Mouse (Mus musculus): ENCODE data around the gene Cib3.

DNA sequence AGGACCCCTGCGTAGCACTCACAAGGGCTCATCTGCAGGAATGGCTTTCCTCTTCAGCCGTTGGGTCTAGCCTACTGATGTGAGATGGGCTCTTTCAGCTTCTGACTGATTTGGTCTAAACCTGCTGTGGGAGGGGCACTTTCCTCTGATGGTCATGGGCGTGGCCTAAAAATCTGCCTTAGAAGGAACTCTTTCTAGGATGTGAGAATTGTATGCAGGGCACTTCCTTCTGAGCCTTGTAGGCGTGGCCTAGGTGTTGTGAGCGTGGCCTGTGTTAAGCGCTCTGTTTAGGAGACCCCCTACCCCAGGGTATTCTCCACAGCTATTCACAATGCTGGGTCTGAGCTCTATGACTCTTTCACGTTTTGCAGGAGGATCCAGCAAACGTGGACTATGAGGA, 14.6 kb downstream of the Cib3 start:
- no peak for TF ChIP-seq POLR2AphosphoS5 (IDR thresholded peaks at IDR 0.05; ENCODE audit: borderline replicate concordance, low read depth, low read length)
- no peak for TF ChIP-seq RAD21 (IDR thresholded peaks at IDR 0.05; ENCODE audit: low read depth, low read length)
- TF ChIP-seq MAFK (IDR thresholded peaks at IDR 0.05; ENCODE audit: borderline replicate concordance, low read depth, low read length) = no peak
- no peak for TF ChIP-seq CTCF (IDR thresholded peaks at IDR 0.05 in 2 of 3, conservative IDR thresholded peaks at IDR 0.05 in 1 of 3; ENCODE audit: control insufficient read depth in 1 of 3, insufficient read depth in 1 of 3, low read depth in 2 of 3, low read length in 3 of 3, poor library complexity in 1 of 3, severe bottlenecking in 1 of 3)
- TF ChIP-seq GATA1 (IDR thresholded peaks at IDR 0.05; ENCODE audit: low read depth, low read length) = no peak
- no peak for TF ChIP-seq POLR2A (IDR thresholded peaks at IDR 0.05; ENCODE audit: control insufficient read depth in 1 of 2, insufficient read depth in 1 of 2, low read depth in 1 of 2, low read length in 2 of 2, poor library complexity in 1 of 2)
- no peak for TF ChIP-seq SIN3A (IDR thresholded peaks at IDR 0.05; ENCODE audit: low read length)
- TF ChIP-seq CHD1 (IDR thresholded peaks at IDR 0.05; ENCODE audit: low read depth, low read length) = no peak
- no peak for TF ChIP-seq MAX (IDR thresholded peaks at IDR 0.05; ENCODE audit: low read length)
- TF ChIP-seq TBP (IDR thresholded peaks at IDR 0.05; ENCODE audit: low read depth, low read length) = no peak
- TF ChIP-seq USF1 (IDR thresholded peaks at IDR 0.05; ENCODE audit: low read depth, low read length) = no peak
- TF ChIP-seq TAL1 (IDR thresholded peaks at IDR 0.05; ENCODE audit: low read length) = no peak
- TF ChIP-seq HCFC1 (IDR thresholded peaks at IDR 0.05; ENCODE audit: low read depth, low read length) = no peak
- no peak for TF ChIP-seq ZC3H11A (IDR thresholded peaks at IDR 0.05; ENCODE audit: low read depth, low read length)
